Mouse (Mus musculus) spleen, postnatal 14 days (tissue): ENCODE measurements around the gene Exoc8.

Source experiments
- DNase-seq, 2 experiments: peaks; one replicate each; pipeline ENCODE4 v3.0.0; 2021 to 2022; ENCODE audit warnings: low spot score in 2 of 2

The Exoc8 gene

GRCm38 (mm10) chr8:124853511-124853910 lies 44.0 kb downstream of the Exoc8 start:
- no peak for DNase-seq

DNA sequence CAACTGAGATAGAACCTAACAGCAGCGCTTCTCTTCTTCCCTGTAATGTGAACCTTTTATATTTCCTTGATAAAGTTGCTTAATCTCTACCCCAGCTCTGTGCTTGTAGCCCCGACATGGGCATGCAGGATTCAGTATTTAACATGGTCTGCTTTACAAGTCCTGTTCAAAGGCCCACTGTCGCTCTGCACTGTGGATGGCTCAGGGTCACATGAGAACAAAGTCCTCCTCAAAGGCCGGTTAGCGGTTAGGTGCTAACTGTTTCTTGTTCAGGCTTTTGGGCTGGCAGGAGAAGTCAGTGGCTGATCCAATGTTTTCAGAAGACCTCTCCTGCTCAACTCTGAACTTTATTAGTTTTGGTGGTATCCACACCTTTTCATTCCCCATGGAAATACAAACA lies 51.9 kb downstream of the Exoc8 start:
- no peak for DNase-seq

DNA sequence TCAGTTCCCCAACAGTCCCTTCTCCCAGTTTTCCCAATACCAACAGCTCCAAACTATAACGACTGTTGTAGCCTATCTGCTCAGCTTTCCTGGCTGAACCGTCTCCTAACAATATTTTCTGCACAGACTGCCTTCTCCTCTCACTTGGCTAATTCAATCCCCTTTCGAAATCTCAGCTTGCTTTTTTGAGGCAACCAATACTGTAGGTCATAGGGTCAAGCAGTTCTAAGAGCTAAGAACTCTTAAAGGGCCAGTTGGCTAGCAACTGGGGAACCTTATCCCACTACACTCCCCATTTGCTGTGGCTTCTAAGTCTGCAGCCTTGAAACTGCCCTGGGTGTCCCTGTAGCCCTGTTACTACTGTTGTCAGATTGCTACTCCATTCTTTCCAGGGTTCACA lies 52.4 kb downstream of the Exoc8 start:
- no peak for DNase-seq
